Mouse (Mus musculus) embryonic facial prominence, embryonic 11.5 days (tissue): ENCODE measurements around the gene Pard3. TPM values are rescaled to one million over a fixed set of nuclear protein-coding genes. Genes with fewer than 3 reads are reported as not detected.

ENCODE experiments used
- ATAC-seq: fragments of 200-750 bp; cut with Nextera tagmentation; replicated peaks from 2 replicates; pipeline ENCODE4 v1.8.0; 2017; ENCODE audit warnings: low read depth; ENCODE audit not compliant: insufficient number of reproducible peaks, low FRiP score, low TSS enrichment
- DNase-seq: peaks from one replicate; pipeline ENCODE4 v3.0.0-alpha.2; 2015; ENCODE audit warnings: low spot score
- H3K27ac ChIP-seq: fragments of 300-500 bp; sonication (generic); replicated peaks from 2 replicates; pipeline ENCODE4 v1.5.1; 2014; ENCODE audit warnings: mild to moderate bottlenecking, low read depth, low read length, control low read depth
- H3K27me3 ChIP-seq: fragments of 300-500 bp; sonication (generic); 2 replicates; pipeline ENCODE4 v1.6.1; 2014; ENCODE audit warnings: mild to moderate bottlenecking, low read length, moderate library complexity, mixed read lengths; ENCODE audit not compliant: control insufficient read depth, insufficient read depth
- H3K36me3 ChIP-seq: fragments of 300-500 bp; sonication (generic); replicated peaks from 2 replicates; pipeline ENCODE4 v1.6.1; 2014; ENCODE audit warnings: low read depth, mild to moderate bottlenecking, low read length, moderate library complexity, mixed read lengths; ENCODE audit not compliant: control insufficient read depth, insufficient read depth
- H3K4me1 ChIP-seq: fragments of 300-500 bp; sonication (generic); 2 replicates; pipeline ENCODE4 v1.6.1; 2014; ENCODE audit warnings: low read length, mixed read lengths; ENCODE audit not compliant: control insufficient read depth, insufficient read depth
- H3K4me2 ChIP-seq: fragments of 300-500 bp; sonication (generic); 2 replicates; pipeline ENCODE4 v1.6.1; 2014; ENCODE audit warnings: low read depth, mild to moderate bottlenecking, control low read depth, low read length, moderate library complexity
- H3K4me3 ChIP-seq: fragments of 300-500 bp; sonication (generic); 2 replicates; pipeline ENCODE4 v1.5.1; 2014; ENCODE audit warnings: low read depth, low read length, control low read depth
- H3K9ac ChIP-seq: fragments of 300-500 bp; sonication (generic); replicated peaks from 2 replicates; pipeline ENCODE4 v1.6.1; 2014; ENCODE audit warnings: mild to moderate bottlenecking, control low read depth, low read length
- H3K9me3 ChIP-seq: fragments of 300-500 bp; sonication (generic); replicated peaks from 2 replicates; pipeline ENCODE4 v1.6.1; 2016; ENCODE audit warnings: mild to moderate bottlenecking, low read length, inconsistent platforms, mixed read lengths; ENCODE audit not compliant: control insufficient read depth
- WGBS: fragments of 180-500 bp; shearing (Covaris S2); extraction: QIAGEN DNeasy Blood & Tissue Kit; methylation state at CpG from one replicate; pipeline ENCODE4 v1.1.7; 2014; 5-methylcytosine and 5-hydroxymethylcytosine counted together
- polyA plus RNA-seq: library from polyadenylated mRNA; unstranded; fragments of >200 nt; fragmentation: Nextera tagmentation; extraction: Ambion mirVana; gene quantifications from 2 replicates; pipeline ENCODE4 v1.2.1, GENCODE M21; 2014

The Pard3 gene
- polyA plus RNA-seq, 1 experiment from 2014 or later = 34.5 TPM

DNA sequence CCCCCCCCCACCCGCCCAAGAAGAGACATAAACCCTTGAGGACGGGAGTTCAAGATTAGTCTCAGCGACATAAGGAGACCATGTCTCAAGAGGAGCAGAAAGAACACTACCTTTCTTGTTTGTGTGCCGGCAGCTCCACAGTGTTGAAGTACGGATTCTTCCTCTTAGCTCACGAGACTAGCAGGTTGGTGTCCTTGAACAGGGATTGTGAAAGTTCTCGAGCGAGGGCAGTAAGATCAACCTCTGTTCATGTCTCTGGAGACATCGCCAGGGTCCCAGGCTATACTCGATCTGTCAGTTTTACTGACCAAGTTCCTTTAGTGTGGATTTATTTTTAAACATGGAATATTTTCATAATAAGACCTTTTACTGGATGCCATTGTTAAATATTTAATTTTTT is 224.1 kb downstream of the Pard3 start:
- Histone ChIP-seq H3K9me3 (no peaks in the 10 kb centered on the region), H3K27me3 (no peaks in the 10 kb centered on the region), H3K9ac (no peak overlapping the region), H3K36me3 (no peaks in the 10 kb centered on the region), H3K4me3 (no peak overlapping the region), H3K27ac (no peak overlapping the region), H3K4me2 (no peak overlapping the region), H3K4me1 (no peaks in the 10 kb centered on the region)
- no peak for DNase-seq
- ATAC-seq = no peak
- WGBS = 90% methylated on average over 10 of the region's 10 CpGs

DNA sequence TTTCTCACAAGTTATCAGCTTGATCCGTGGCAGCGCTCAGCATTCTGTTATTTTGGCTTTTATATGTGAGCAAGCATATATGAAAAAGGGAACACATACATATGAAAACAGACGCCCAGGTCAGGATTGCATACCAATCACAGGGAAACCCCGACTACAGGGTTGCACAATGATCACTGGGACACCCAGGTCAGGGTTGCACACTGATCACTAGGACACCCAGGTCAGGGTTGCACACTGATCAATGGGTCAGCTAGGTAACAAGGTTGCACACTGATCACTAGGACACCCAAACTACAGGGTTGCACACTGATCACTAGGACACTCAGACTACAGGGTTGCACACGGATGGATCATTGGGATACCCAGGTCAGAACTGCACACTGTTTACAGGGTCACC is 228.6 kb downstream of the Pard3 start:
- no peaks in the 10 kb centered on the region for H3K9me3 ChIP-seq
- no peak overlapping the region for H3K9ac ChIP-seq
- no peaks in the 10 kb centered on the region for H3K4me1 ChIP-seq
- H3K27me3 ChIP-seq = no peaks in the 10 kb centered on the region
- H3K36me3 ChIP-seq = no peaks in the 10 kb centered on the region
- no peak overlapping the region for H3K4me3 ChIP-seq
- DNase-seq (no peak), ATAC-seq (no peak)
- no peak overlapping the region for H3K27ac ChIP-seq
- H3K4me2 ChIP-seq = no peak overlapping the region
- WGBS = 92% methylated on average over 5 of the region's 5 CpGs

DNA sequence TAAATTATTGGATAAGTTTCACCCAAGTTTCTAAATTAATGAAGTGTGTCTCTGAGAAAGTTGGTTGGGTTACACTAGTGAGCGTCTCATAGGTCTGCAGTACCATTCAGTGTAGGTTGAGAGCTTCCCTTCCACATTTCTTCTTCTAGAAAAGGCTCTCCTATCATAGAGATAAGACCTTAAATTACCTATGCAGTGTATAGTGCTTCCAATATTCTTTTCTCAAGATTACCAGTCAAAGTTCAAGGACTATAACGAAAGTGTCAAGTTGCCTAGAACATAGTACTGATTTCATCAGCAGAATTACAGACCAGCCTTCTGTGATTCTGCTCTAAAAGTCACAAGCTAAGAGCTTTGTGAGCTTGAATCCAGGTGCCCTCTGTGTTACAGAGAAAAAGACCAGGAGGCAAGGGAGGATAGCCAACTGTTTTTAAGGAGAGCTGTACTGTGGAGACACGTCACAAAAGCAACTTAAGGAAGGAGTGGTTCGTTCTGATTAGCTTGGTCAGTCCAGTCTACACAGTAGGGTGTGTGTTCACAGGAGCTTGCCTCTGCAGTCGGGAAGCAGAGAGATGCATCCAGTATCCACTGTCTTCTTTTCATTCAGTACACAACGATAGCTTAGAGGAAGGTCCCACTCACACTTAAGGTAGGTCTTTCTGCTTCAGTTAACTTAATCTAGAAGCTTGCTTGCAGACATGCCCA is 229.5 kb downstream of the Pard3 start:
- Histone ChIP-seq H3K4me2 (no peak overlapping the region), H3K4me3 (no peak overlapping the region), H3K4me1 (no peaks in the 10 kb centered on the region), H3K27ac (no peak overlapping the region), H3K36me3 (no peaks in the 10 kb centered on the region), H3K27me3 (no peaks in the 10 kb centered on the region), H3K9me3 (no peaks in the 10 kb centered on the region), H3K9ac (no peak overlapping the region)
- no peak for ATAC-seq
- WGBS = 62% methylated on average over 6 of the region's 6 CpGs
- no peak for DNase-seq

DNA sequence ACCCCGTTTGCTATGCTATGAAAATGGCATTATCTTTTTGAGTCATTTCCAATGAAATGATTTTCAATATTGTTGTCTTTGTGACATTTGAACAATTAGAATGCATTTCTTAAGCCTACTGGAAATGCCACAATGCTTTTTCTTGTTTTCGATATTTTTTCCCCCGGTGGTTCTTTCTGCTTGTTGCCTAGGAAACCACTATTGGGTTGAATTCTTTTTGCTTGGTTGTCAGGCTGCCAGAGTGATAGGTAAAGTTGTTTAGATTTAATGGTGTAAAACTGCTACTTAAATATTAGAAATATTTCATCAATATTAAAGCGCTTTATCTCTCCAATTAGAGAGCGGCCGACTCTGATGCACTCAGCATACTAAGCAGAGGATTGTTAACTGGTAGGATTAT is 230.4 kb downstream of the Pard3 start:
- H3K4me1 ChIP-seq = no peaks in the 10 kb centered on the region

DNA sequence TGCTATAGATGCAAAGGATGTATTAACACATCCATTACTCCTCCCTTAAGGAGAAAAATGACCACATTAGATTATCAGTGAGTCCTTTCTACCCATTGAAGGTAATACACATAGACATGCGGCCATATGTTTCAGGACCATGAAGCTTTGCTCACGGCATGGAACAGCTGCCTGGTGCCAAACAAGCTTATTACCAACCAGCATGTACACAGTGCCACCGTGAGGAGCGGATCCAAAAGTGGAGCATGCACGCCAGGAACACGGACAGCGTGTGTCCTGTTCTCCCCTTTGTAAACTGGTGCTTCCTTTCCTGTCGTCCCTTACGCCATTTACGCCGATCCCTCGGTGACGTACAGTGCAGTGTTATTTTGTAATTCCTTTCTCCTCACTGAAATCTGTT is 232.2 kb downstream of the Pard3 start:
- H3K36me3 ChIP-seq = no peaks in the 10 kb centered on the region
- no peaks in the 10 kb centered on the region for H3K9me3 ChIP-seq
- ATAC-seq = no peak
- H3K4me1 ChIP-seq = no peaks in the 10 kb centered on the region
- no peak overlapping the region for H3K4me3 ChIP-seq
- no peak overlapping the region for H3K9ac ChIP-seq
- H3K27me3 ChIP-seq = no peaks in the 10 kb centered on the region
- WGBS = 93% methylated on average over 13 of the region's 13 CpGs
- no peak for DNase-seq
- H3K4me2 ChIP-seq = no peak overlapping the region
- no peak overlapping the region for H3K27ac ChIP-seq

More for the DNA sequence above, 230.4 kb downstream of the Pard3 start:
- Histone ChIP-seq H3K4me2 (no peak overlapping the region), H3K27me3 (no peaks in the 10 kb centered on the region), H3K9me3 (no peaks in the 10 kb centered on the region), H3K9ac (no peak overlapping the region), H3K4me3 (no peak overlapping the region), H3K27ac (no peak overlapping the region), H3K36me3 (no peaks in the 10 kb centered on the region)
- DNase-seq = no peak
- WGBS = 92% methylated on average over 6 of the region's 6 CpGs
- ATAC-seq = no peak

DNA sequence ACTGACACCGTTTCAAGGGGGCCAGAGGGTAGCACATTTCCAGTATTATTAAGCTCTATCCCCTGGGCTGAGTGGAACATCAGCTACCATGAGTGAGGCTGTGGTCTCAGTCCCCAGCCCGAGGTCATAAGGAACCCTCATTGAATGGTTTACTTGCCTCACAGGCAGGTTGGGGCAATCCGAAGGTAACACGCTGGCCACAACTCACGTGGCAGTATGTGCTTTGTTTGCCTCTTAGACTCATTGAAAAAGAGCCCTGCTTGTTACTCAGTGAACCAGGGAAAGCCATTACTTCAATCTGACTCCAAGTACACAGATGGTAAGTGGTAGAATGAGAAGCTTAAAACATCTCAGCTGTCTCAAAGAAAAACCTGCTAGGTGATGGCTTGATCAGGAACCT is 236.8 kb downstream of the Pard3 start:
- no peaks in the 10 kb centered on the region for H3K36me3 ChIP-seq
- H3K4me2 ChIP-seq = no peak overlapping the region
- no peak overlapping the region for H3K9ac ChIP-seq
- H3K9me3 ChIP-seq = no peaks in the 10 kb centered on the region
- H3K27ac ChIP-seq = no peak overlapping the region
- no peaks in the 10 kb centered on the region for H3K27me3 ChIP-seq
- H3K4me1 ChIP-seq = no peaks in the 10 kb centered on the region
- DNase-seq = no peak
- ATAC-seq = no peak
- WGBS = 92% methylated on average over 5 of the region's 5 CpGs
- H3K4me3 ChIP-seq = no peak overlapping the region

DNA sequence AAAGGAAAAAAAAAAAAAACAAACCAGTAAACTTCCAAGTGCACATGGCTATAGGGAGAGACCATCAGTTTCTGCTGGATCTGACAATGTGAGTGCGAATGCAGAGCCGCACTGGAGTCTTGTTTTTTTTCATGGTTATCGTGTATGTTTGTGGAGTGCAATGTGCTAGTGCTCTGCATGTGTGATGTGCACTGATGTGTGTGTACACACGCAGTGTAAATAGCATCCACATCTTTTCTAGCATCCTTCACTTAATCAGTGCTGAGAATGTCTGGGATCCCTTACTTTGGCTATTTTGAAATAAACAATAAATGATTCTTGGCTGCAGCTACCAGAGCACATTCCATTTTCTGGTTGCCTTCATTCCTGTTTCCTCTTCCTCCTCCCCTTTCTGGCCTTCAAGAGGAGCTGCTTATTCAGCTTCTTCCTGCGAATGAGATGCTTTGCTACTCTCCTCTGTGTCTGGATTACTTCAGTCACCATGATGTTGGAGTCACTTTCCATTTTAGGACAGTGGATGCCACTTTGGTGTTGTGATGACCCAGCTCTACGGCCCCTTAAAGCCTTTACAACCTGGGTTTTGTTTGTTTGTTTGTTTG is 239.3 kb downstream of the Pard3 start:
- no peaks in the 10 kb centered on the region for H3K9me3 ChIP-seq
- WGBS = 89% methylated on average over 6 of the region's 6 CpGs
- H3K4me2 ChIP-seq = no peak overlapping the region

DNA sequence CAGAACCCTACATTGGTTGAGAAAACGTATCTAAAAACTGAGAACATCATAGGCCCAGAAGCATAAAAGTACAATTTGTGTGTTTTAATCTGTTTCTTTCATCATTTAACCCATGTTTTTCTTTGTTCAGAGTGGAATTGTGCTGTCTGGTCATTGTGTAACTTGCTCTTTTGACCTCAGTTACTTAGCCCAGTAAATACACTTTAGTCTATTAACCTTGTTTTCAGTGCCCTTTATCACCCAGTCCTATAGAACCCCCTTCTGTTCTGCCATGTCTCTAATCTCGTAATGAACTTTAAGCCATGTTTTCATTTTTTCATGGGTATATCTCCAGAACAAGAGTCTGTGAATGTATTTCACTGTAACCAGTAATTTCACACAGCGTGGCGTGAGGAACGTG is 243.3 kb downstream of the Pard3 start:
- no peak for DNase-seq
- no peak for ATAC-seq
- no peaks in the 10 kb centered on the region for H3K27me3 ChIP-seq
- H3K9ac ChIP-seq = no peak overlapping the region
- no peaks in the 10 kb centered on the region for H3K36me3 ChIP-seq
- H3K4me2 ChIP-seq = no peak overlapping the region
- 94% methylated on average over 5 of the region's 5 CpGs for WGBS
- H3K9me3 ChIP-seq = no peaks in the 10 kb centered on the region
- no peak overlapping the region for H3K27ac ChIP-seq
- no peaks in the 10 kb centered on the region for H3K4me1 ChIP-seq
- no peak overlapping the region for H3K4me3 ChIP-seq

More for the DNA sequence above, 239.3 kb downstream of the Pard3 start:
- Histone ChIP-seq H3K4me3 (no peak overlapping the region), H3K4me1 (no peaks in the 10 kb centered on the region), H3K36me3 (no peaks in the 10 kb centered on the region), H3K27me3 (no peaks in the 10 kb centered on the region), H3K9ac (no peak overlapping the region), H3K27ac (no peak overlapping the region)
- DNase-seq = no peak
- ATAC-seq = no peak
